Mouse (Mus musculus) NIH3T3 (cell line): ENCODE measurements around the gene Adh7.

Source experiments
- DNase-seq: peaks from one replicate; pipeline ENCODE4 v3.0.0-alpha.2; 2012; ENCODE audit warnings: low read depth

Gene Adh7

GRCm38 (mm10) chr3:138224363-138224954, 6.9 kb downstream of the Adh7 start:
- DNase-seq: no peak

GRCm38 (mm10) chr3:138225331-138225730, 7.8 kb downstream of the Adh7 start:
- DNase-seq: no peak

- no peak for DNase-seq
Observed at GRCm38 (mm10) chr3:138225853-138226252, 8.3 kb downstream of the Adh7 start.

- no peak for DNase-seq
Observed at GRCm38 (mm10) chr3:138226476-138226875, 8.9 kb downstream of the Adh7 start.

DNA sequence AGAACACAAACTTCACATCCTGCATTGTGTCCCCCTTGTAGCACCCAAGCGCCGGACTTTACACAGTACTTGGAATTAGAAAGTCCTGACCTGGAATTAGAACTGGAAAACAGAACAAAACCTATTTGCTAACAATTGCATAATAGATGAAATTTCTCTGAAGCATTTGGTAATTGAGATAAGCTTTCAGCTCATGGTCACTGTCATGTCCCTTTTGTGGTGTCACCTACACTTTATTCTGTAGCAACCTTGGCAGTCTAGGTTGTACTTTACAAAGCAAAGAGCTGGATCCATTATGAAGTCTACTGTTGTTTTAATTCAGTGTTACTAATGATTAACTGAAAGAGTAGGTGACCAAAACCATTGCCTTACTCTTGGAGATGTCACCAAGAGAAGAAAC, 9.5 kb downstream of the Adh7 start:
- DNase-seq: no peak

DNA sequence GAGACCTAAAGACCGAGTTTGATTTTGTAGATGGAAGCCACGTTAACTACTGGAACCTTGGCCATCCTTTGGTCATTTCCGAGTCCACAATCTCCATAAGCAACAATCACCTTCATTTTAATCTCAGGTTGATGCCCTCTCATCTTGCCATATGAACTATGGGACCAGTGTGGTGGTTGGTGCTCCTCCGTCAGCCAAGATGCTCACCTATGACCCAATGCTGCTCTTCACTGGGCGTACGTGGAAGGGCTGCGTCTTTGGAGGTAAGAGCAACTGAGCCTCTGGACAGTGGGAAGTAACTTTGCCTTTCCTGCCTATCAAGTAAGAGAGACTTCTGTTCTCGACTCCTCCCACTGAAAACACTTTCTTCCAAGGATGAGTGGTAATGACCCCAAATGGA, 10.2 kb downstream of the Adh7 start:
- DNase-seq: no peak

DNA sequence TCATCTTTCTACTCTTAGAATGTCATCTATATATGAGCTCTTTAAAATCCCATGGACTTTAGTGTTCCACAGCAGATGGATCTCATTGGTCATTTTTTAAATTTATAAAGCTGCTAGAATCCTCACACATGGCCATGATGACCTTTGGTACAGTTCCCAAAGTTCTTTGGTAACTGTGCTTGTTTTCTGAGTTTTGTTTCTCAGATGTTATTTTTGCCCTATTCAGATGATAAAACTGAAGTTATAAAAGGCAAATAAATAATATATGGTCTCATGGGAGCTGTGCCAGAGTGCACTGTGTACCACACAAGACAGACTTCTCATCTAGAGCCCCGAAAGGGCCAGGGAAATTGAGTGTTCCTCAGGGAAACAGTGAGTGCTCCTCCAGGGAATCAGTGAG, 11.9 kb downstream of the Adh7 start:
- no peak for DNase-seq

- no peak for DNase-seq
Observed at GRCm38 (mm10) chr3:138230266-138230665, 12.7 kb downstream of the Adh7 start.

- no peak for DNase-seq
Observed at GRCm38 (mm10) chr3:138231531-138231930, 14.0 kb downstream of the Adh7 start.

GRCm38 (mm10) chr3:138236546-138237163, 19.1 kb downstream of the Adh7 start:
- DNase-seq: no peak

- no peak for DNase-seq
Observed at GRCm38 (mm10) chr3:138238046-138238445, 20.5 kb downstream of the Adh7 start.

DNA sequence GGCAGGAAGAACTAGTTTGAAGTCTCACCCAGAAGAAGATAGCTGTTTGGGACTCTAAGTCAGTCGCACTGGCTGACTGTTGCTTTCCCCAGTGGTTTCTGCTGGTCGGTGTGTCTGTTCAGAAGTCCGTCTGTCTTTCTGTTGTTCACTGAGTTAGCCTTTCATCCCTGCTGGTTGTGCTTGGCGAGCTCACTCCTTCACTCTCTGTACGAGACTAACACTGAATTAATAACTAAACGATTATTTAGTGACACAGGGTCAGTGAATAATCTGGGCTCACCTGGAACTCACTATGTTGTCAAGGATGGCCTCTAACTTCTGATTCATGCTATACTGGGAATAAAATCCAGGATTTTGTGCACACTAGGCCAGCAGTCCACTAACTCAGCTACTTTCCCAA, 21.9 kb downstream of the Adh7 start:
- DNase-seq: no peak

GRCm38 (mm10) chr3:138240411-138240810, 22.9 kb downstream of the Adh7 start:
- peak; percentile 56 for DNase-seq

DNA sequence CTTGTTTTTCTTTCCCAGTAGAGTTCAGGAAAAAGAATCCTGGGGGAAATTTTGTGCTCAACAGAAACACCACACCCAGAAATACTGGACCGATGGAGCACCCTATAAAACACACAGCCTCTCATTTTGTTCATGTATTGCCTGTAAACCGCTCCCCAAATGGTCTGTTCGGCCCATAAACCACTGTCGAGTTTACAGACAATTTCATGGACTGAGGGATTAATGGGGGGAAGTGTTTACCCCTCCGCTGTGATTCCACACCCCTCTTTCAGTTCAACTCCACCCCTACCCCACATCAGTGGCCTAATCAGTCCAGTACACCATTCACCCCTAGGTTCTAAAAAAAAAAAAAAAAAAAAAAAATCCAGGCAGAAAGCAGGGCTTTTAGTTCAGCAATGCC, 23.4 kb downstream of the Adh7 start:
- DNase-seq: no peak

- no peak for DNase-seq
Observed at GRCm38 (mm10) chr3:138241371-138241770, 23.8 kb downstream of the Adh7 start.

DNA sequence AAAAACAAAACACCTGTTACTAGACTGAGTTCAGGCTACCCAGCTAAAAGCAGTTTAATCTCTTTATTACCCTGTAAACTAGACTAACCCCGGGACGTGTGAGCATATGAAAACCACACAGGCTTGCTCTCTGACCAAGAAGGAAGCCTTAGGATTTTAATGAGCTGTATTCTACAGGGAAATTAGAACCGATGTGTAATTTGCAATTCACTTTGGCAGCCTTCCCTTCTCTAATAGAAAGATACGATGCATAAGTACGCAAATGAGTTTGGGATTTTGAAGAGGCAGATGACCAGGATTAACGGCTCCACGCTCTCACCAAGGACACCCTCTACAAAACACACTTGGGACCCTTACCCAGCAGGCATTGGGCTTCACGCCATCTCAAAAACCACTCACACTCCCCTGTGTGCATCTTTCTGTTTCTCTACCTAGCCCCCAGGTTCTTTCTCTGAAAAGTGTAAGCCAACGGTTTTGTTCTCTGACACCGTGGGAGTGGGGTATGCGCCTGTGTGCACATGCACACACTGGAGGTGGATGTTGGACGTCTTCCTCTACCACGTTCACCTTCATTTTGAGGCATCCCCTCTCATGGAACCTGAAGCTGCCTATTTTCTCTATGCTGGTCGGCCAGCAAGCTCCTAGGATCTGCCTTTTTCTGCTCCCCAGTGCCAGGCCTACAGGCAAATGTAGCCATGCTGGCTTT, 24.6 kb downstream of the Adh7 start:
- no peak for DNase-seq

DNA sequence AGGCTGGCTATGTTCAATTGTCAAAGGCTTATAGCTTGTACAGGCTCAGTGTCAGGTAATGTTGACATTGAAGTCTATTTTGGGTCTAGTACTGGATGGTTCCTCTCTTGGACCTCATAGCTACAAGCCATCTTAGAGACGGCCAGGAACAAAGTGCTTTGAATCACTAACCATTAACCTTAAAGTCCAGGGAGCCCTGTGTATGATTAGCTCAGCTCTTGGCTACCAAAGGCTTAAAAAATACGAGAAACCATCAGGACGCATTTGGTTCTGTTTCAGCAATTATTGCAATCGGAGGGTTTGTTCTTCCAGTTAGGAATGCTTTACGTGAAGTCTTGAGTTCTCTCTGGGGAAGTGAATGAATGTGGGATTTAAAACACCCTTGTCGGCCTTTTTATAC, 25.4 kb downstream of the Adh7 start:
- DNase-seq: no peak

DNA sequence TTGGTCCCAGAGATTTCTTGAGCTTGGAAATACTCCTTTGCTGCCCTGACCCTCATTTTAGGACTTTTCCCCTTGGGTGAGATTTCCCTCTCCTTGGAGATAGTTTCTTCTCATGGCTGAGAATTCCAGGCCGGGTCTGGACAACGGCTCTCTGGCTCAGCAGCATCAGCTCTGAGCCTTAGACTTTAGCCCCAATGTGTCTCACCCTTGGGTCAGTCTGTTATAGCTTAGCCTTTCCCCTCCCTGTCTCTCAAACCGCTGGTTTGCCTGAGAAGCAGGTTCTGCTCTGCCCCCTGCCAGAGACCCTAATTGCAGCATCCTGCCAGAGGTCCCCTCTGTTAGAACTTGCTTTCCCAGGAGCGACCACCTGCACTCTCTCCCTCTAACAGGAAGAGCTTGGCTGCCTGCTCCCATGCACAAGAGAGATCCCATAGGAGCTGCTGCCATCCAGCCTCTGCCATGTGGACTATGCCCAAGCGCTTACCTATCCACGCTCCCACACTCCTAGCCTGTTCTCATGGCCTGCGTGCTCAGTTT, 26.8 kb downstream of the Adh7 start:
- DNase-seq: no peak

DNA sequence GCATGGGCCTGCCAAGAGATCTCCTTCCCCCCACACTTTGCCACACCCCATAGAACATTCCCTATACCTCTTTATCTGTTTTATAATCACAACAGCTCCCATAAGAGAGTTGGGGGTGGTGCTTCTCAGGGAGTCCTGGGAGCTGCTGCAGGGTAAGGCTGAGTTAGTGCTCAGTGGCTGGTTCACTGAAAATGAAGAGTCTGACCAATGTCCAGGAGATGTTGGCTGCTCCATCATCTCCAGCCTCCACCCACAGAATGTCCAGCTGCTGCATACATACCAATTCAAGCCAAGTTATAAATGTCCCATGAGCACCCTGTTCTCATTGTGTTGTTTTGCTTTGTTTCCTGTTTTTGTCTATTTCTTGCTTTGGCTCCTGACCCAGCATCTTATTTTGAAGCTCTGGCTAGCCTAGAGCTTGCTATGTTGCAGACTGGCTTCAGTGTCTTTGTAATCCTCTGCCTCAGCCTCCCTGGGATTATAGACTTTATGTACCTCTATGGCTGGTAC, 29.0 kb downstream of the Adh7 start:
- no peak for DNase-seq

GRCm38 (mm10) chr3:138247241-138247640, 29.7 kb downstream of the Adh7 start:
- DNase-seq: no peak

- DNase-seq: no peak
Observed at GRCm38 (mm10) chr3:138248011-138248410, 30.5 kb downstream of the Adh7 start.

- DNase-seq: peak; percentile 73
Observed at GRCm38 (mm10) chr3:138248746-138249145, 31.2 kb downstream of the Adh7 start.

DNA sequence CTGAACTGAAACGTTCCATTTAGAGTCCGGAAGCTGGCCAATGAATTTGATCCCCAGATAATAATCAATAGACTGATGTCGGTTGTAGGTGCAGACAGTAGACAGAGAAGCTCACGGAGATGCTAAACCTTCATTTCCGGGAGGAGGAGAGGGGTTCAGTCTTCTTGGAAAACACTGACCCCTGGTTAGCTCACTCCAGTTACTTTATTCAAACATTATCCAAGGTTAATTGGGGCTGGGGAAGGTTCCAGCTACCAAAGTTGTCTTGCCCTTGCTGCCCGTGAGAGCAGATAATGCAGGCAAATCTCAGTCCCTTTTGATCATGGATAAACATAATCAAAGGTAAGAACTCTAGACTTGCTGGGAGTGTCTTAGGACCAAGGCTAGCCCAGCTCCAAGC, 33.6 kb downstream of the Adh7 start:
- DNase-seq: no peak
